Mouse (Mus musculus): Measurements from ENCODE around the gene Nptx1.

GRCm38 (mm10) chr11:119552301-119552700, 4.7 kb upstream of the Nptx1 start:
- TF ChIP-seq CTCF (IDR thresholded peaks at IDR 0.05; ENCODE audit: control insufficient read depth, insufficient read depth, low read length) (no peak), POLR2A (IDR thresholded peaks at IDR 0.05; ENCODE audit: borderline replicate concordance, control insufficient read depth, low read depth, low read length) (no peak)
